Comparison of ENCODE assay signal across 26 mouse cellular contexts in genomic region chr3:151454985-151455701, GRCm38 (mm10). TPM values are rescaled to one million over a fixed set of nuclear protein-coding genes. Genes with fewer than 3 reads are reported as not detected.
DNase-seq lines count a peak whose midpoint lies in the region; ATAC-seq and TF ChIP-seq lines count a peak whose summit lies in the region.
"Had no signal": no experiment of that assay in that cellular context is flagged by ENCODE, and none has a peak within 500 bp of the region (broad histone marks: within the 10 kb centered on the region; RNA-seq: fewer than 3 reads in every experiment).

No protein-coding gene starts in this region.

- H3K4me2 ChIP-seq in kidney, embryonic 14.5 days (replicated peaks; ENCODE audit: low read depth, low read length) = no peak overlapping the region
- no peak overlapping the region for H3K4me2 ChIP-seq in kidney, postnatal 0 days (ENCODE audit: low read length)
- no peak overlapping the region for H3K4me2 ChIP-seq in liver, postnatal 0 days (ENCODE audit: low read depth, low read length)
- H3K4me2 ChIP-seq: embryonic facial prominence, embryonic 12.5 days; embryonic facial prominence, embryonic 15.5 days; heart, embryonic 11.5 days; hindbrain, embryonic 12.5 days; hindbrain, embryonic 15.5 days had no signal

- no peak overlapping the region for H3K9ac ChIP-seq in kidney, embryonic 14.5 days (ENCODE audit: low read depth, low read length)
- H3K9ac ChIP-seq in kidney, postnatal 0 days (ENCODE audit: low read depth, low read length) = no peak overlapping the region
- no peak overlapping the region for H3K9ac ChIP-seq in liver, postnatal 0 days (replicated peaks)
- H3K9ac ChIP-seq: embryonic facial prominence, embryonic 12.5 days; embryonic facial prominence, embryonic 15.5 days; forebrain, postnatal 0 days; hindbrain, embryonic 12.5 days; hindbrain, embryonic 15.5 days had no signal

- no peak overlapping the region for H3K27ac ChIP-seq in kidney, embryonic 14.5 days (ENCODE audit: low read depth, low read length)
- H3K27ac ChIP-seq in kidney, postnatal 0 days = no peak overlapping the region
- H3K27ac ChIP-seq in liver, postnatal 0 days (ENCODE audit: low read depth) = no peak overlapping the region
- H3K27ac ChIP-seq: embryonic facial prominence, embryonic 12.5 days; embryonic facial prominence, embryonic 15.5 days; gastrocnemius, adult 2 months; hindbrain, embryonic 12.5 days; hindbrain, embryonic 15.5 days had no signal

- no peak for DNase-seq in kidney, adult 18-20 months
- peak; percentile 40 for DNase-seq in kidney, postnatal 0 days (ENCODE audit: low spot score)
- no peak for DNase-seq in kidney, adult 9 months
- DNase-seq in retina, embryonic 14.5 days (ENCODE audit: low spot score) = peak; percentile 11
- no peak for DNase-seq in liver, postnatal 0 days
- DNase-seq: adrenal gland, adult 2 months; adrenal gland, postnatal 14 days; B cell, adult 2 months; cerebellum, adult 11 months; cerebellum, adult 8-10 months; cerebellum, postnatal 10 days; cerebellum, postnatal 36 days; embryo, embryonic 11 days; forebrain, postnatal 0 days; gastrocnemius, adult 2 months; gastrocnemius, postnatal 14 days; heart, adult 11 months had no signal

- ATAC-seq in kidney, embryonic 14.5 days (ENCODE audit: low FRiP score, low TSS enrichment) = peak; percentile 78; the same call in 1 of the 2 replicates
- ATAC-seq in kidney, postnatal 0 days (replicated peaks; ENCODE audit: low FRiP score, low read depth) = peak; percentile 94
- ATAC-seq in liver, postnatal 0 days = no peak
- ATAC-seq: forebrain, embryonic 14.5 days; forebrain, postnatal 0 days had no signal

- TF ChIP-seq EP300 in liver, postnatal 0 days (IDR thresholded peaks at IDR 0.05; ENCODE audit: low read depth) = no peak

- WGBS in kidney, embryonic 14.5 days = 54% methylated on average over 6 of the region's 6 CpGs
- WGBS in kidney, postnatal 0 days = 43% methylated on average over 6 of the region's 6 CpGs
- 54% methylated on average over 6 of the region's 6 CpGs for WGBS in liver, postnatal 0 days (ENCODE audit: insufficient replicate concordance)

- H3K27me3 ChIP-seq in kidney, embryonic 14.5 days (ENCODE audit: control insufficient read depth, insufficient read depth, low read length) = no peaks in the 10 kb centered on the region
- no peaks in the 10 kb centered on the region for H3K27me3 ChIP-seq in kidney, postnatal 0 days (ENCODE audit: insufficient read depth, low read length)
- H3K27me3 ChIP-seq in liver, postnatal 0 days (ENCODE audit: insufficient read depth, low read length) = no peaks in the 10 kb centered on the region
- H3K27me3 ChIP-seq: CH12.LX; embryonic facial prominence, embryonic 12.5 days; embryonic facial prominence, embryonic 15.5 days; hindbrain, embryonic 12.5 days; hindbrain, embryonic 15.5 days had no signal

- TF ChIP-seq CTCF in kidney, postnatal 0 days (IDR thresholded peaks at IDR 0.05; ENCODE audit: low read depth) = no peak
- no peak for TF ChIP-seq CTCF in liver, postnatal 0 days (IDR thresholded peaks at IDR 0.05; ENCODE audit: low read depth)

- H3K4me3 ChIP-seq in kidney, embryonic 14.5 days (ENCODE audit: low read length) = no peak overlapping the region
- no peak overlapping the region for H3K4me3 ChIP-seq in kidney, postnatal 0 days (replicated peaks; ENCODE audit: low read depth, low read length)
- no peak overlapping the region for H3K4me3 ChIP-seq in liver, postnatal 0 days (ENCODE audit: low read depth, low read length)
- H3K4me3 ChIP-seq: embryonic facial prominence, embryonic 12.5 days; embryonic facial prominence, embryonic 15.5 days; gastrocnemius, adult 2 months; hindbrain, embryonic 12.5 days; hindbrain, embryonic 15.5 days had no signal

- H3K9me3 ChIP-seq in kidney, embryonic 14.5 days (ENCODE audit: control insufficient read depth, low read length) = no peaks in the 10 kb centered on the region
- no peaks in the 10 kb centered on the region for H3K9me3 ChIP-seq in kidney, postnatal 0 days (replicated peaks; ENCODE audit: low read length)
- H3K9me3 ChIP-seq in liver, postnatal 0 days (ENCODE audit: low read length) = no peaks in the 10 kb centered on the region
- H3K9me3 ChIP-seq: embryonic facial prominence, embryonic 12.5 days; embryonic facial prominence, embryonic 15.5 days; hindbrain, embryonic 12.5 days; hindbrain, embryonic 15.5 days had no signal

- no peaks in the 10 kb centered on the region for H3K4me1 ChIP-seq in kidney, embryonic 14.5 days (ENCODE audit: control insufficient read depth, insufficient read depth, low read length)
- no peaks in the 10 kb centered on the region for H3K4me1 ChIP-seq in kidney, postnatal 0 days (replicated peaks; ENCODE audit: insufficient read depth, low read length)
- H3K4me1 ChIP-seq in liver, postnatal 0 days (ENCODE audit: insufficient read depth) = no peaks in the 10 kb centered on the region
- H3K4me1 ChIP-seq: embryonic facial prominence, embryonic 12.5 days; embryonic facial prominence, embryonic 15.5 days; hindbrain, embryonic 12.5 days; hindbrain, embryonic 15.5 days had no signal

- H3K36me3 ChIP-seq in kidney, embryonic 14.5 days (ENCODE audit: control insufficient read depth, insufficient read depth, low read length) = no peaks in the 10 kb centered on the region
- no peaks in the 10 kb centered on the region for H3K36me3 ChIP-seq in kidney, postnatal 0 days (ENCODE audit: insufficient read depth, low read length)
- H3K36me3 ChIP-seq in liver, postnatal 0 days (replicated peaks; ENCODE audit: insufficient read depth, low read length) = no peaks in the 10 kb centered on the region
- H3K36me3 ChIP-seq: embryonic facial prominence, embryonic 12.5 days; embryonic facial prominence, embryonic 15.5 days; G1E; hindbrain, embryonic 12.5 days; hindbrain, embryonic 15.5 days had no signal

RNA-seq across cellular contexts. Expression of gene Adgrl4, which starts 17.5 kb away (rescaled TPM):
- 17.8 and 25.0 TPM in 2 replicates for polyA plus RNA-seq in kidney, embryonic 14.5 days (2014; fragmentation: Nextera tagmentation; extraction: Ambion mirVana)
- polyA plus RNA-seq in kidney, postnatal 0 days (2015; fragmentation: Nextera tagmentation; extraction: Ambion mirVana) = 29.9 and 35.4 TPM in 2 replicates
- polyA plus RNA-seq in liver, postnatal 0 days (2015; fragmentation: Nextera tagmentation; extraction: Ambion mirVana) = 6.5 and 7.1 TPM in 2 replicates
- polyA plus RNA-seq: G1E had no signal

Comparison
In these comparisons a context has a peak if more than half of its experiments do, and no peak if none do; other contexts are left out.
1. DNase-seq: peak in kidney, postnatal 0 days (single experiment) and retina, embryonic 14.5 days (single experiment); none in kidney, adult 18-20 months (single experiment), kidney, adult 9 months (single experiment) and liver, postnatal 0 days (single experiment).